Mouse (Mus musculus): ENCODE measurements around the gene Ube2m.

Gene Ube2m

DNA sequence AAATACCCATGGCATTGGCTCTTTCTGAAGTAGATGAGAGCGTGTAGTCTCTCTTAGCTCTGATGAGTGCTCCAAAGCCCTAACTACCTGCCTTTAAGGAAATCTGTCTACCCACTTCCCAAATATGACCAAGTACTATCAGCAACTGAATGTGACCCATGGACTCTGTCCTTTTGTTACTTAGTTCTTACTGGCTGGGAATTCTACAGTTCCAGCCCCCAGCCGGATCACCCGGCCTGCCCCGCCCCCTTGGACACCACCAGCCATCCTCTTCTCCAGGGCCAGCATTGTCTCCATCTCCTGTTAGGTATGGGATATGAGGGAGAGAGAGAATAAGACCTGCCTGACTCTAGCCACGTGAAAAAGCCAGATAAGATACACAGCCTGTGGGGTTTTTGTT lies 40.0 kb downstream of the Ube2m start, which contains the start of gene Slc27a5:
Gene Slc27a5, minus strand, starts transcription at position 140 of the 400 bp plus-strand sequence.
- no peak for DNase-seq

DNA sequence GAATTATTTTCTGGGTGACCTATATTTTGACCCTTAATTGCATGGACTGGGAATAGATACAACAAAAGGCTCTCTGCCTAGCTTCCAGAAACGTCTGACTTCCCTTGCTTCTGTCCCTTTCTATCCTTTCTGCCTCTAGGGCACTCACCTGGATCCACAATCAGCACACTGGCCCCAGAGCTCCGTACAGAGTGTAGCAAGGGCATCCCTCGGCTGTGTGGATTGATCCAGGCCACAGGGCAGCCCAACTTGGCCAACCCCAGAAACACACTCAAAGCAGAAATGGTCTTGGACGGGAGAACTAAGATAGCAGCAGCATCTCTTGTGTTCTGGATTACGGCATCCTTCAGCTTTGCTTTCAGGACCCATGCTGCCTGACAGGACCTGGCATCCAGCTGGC lies 40.8 kb downstream of the Ube2m start:
- no peak for DNase-seq

DNA sequence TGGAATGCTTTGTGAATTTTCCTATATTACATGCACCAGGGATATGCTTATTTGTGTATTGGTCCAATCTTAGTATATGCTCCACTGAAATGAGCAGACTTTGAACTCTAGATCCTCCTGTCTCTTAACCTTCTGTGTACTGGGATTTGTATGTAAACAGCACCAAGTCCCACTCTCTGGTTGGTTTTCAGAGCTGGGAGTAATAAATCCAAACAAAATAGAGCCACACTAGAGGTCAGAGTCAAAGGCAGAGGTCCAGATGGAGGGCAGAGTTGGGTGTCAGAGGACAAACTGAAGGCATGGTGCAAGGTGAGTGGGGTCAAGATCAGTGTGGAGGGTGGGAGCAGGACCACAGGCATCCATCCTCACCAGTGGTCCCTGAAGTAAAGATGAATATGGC lies 42.2 kb downstream of the Ube2m start:
- no peak for DNase-seq

DNA sequence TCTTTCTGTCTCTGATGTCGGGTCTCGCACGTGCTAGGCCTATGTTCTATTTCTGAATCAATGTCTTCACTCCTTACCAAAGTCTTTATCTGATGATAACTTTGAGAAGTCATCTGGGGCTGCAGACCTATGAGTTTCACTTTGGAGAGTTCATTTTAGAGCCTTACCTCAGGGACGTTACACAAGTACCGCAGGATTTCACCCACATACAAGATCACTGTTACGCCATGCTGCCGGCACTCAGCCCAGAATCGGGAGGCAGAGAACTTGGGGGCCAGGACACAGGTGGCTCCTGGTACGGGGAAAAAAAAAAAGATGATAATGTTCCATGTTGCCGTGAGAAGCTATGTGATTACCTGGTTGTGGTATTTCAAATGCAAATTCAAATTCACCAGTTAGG lies 44.9 kb downstream of the Ube2m start:
- no peak for DNase-seq

DNA sequence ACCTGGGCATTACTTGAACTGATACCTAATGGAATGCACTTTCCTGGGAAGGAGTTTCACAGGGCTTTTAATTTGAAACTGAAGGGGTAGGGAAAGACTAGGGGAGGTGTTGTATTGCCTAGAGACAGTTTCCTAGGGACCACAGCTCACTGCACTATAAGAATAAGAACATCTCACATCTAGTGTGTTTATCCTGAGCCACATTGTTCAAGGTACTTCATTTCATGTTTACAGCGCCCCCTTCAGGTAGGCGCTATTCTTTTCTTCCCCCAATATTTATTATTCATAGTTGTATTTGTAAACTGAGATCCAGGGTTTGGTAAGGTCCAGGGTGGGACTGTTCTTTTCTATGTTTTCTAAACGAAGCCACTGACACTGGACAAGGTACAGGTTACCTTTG lies 45.9 kb downstream of the Ube2m start:
- no peak for DNase-seq

DNA sequence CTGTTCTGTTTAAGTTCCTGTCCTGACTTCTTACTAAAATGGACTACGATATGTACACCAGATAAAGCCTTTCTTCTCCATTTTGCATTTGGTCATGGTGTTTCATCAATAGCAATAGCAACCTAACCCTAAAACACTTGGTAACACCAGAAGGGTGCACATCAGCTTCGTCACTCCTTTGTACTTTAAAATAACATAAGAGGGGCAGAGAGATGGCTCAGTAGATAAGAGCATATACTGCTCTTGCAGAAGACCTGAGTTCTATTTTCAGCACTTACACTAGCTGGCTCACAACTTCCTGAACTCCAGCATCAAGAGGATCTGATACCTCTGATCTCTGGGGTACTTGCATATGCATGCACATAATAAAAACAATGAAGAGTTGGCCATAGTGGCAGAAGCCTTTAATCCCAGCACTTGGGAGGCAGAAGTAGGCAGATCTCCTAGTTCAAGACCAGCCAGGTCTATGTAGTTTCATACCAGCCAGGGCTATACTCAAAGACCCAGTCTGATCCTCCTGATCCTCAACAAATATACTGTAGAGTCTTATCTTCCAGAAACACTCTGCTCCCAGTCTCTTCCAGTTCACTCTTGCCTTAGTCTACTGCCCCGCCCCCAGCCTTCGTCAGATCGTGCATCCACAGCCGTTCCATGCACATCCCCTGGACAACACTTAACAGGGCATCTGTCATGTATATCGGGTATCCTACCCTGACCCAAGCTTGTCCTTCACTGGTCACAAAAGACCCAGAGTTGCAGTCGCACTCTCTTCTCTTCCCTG lies 50.5 kb downstream of the Ube2m start:
- DNase-seq = no peak

DNA sequence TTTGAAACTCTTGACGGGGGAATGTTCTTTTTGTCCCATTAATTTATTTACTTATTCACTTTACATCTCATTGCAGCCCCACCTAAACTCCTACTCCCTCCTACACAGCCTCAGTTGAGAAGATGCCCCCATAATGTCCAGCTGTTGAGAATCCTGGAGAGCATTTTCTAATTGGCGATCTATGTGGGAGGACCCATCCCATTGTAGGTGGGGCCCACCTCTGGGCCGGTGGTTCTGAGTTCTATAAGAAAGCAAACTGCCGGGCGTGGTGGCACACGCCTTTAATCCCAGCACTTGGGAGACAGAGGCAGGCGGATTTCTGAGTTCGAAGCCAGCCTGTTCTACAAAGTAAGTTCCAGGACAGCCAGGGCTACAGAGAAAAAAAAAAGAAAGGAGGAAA lies 51.2 kb downstream of the Ube2m start:
- no peak for DNase-seq

DNA sequence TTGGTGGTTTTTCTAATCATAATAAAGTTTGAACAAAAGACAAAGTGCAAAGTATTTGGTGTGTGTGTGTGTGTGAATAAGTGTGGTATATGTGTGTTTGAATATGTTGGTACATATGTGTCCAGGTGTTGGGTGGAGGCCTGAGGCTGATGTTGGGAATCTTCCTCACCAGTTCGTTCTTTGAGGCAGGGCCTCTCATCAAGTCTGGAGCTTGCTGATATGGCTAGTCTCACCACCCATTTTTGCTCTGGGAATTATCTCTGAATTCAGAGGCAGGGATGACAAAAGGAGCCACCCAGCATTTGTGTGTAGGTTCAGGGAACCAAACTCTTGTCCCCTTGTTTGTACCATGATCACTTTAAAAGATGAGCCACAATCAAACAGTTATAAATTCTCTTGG lies 52.4 kb downstream of the Ube2m start:
- no peak for DNase-seq

All from kidney, adult 11 months (tissue).